Mouse (Mus musculus) effector memory CD4-positive, alpha-beta T cell, adult 5 months (primary cell): ENCODE results near the gene Zkscan17. TPM values are rescaled to one million over a fixed set of nuclear protein-coding genes. Genes with fewer than 3 reads are reported as not detected.

Experiments used
- polyA plus RNA-seq: library from polyadenylated mRNA; unstranded; fragments of 100-300 nt; shearing (Covaris generic); gene quantifications from one replicate; pipeline ENCODE4 v1.2.1, GENCODE M21; 2017

Gene Zkscan17
- polyA plus RNA-seq, result 17.6 TPM

DNA sequence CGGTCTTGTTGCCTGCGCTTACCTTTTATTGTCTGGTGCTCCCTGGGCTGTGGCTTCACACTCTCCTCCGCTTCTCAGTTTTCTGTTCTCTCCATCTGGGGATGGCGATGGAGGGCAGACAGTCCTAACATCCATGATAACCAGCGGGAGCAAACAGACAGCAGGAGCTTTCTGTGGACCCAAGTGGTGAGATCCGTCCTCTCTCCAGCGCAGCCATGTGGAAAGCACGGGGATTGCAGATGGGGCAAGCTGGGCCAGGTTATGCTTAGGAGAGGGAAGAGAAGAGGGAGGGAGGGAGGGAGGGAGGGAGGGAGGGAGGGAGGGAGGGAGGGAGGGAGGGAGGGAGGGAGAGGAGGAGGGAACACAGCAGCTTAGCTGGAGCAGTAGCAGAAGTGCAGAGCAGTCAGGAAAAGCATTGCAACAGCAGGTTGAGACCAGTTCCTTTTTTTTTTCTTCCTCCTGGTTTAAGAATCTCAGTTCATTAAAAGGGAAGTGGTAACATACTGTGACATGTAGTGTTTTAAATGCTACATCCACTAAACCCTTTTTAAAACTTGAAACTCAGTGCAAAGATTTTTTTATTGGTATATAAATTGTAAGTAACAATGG, at the start of gene Zkscan17:
Gene Zkscan17 (minus strand): TSS at position 280 of the 609 bp plus-strand sequence.

GRCm38 (mm10) chr11:59576135-59576534, 49.6 kb upstream of the Zkscan17 start, which contains the start of gene Olfr222:
TSS of gene Olfr222 (minus strand) at chr11:59576235.

GRCm38 (mm10) chr11:59541324-59541723, 14.8 kb upstream of the Zkscan17 start, which contains the start of gene Nlrp3:
TSS of gene Nlrp3 (plus strand) at chr11:59541568.

DNA sequence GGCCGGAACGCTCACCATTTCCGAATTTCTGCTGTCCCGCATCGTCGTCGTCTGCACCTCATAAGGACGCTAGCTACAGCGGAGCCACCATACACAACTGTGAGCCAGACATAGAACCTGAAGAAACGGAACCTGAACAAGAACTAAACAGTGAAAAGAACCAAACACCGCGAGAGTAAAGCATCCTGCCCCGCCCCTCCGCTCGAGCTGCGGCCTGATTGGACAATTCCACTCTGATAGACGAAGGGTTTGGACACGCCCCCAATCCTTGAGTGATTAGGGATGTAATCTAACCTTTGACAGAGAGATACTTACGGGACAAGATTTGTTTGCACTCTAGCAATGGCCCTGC, 54.2 kb downstream of the Zkscan17 start, which contains the start of gene Zfp867:
Gene Zfp867 (minus strand): TSS at position 149 of the 352 bp plus-strand sequence.

GRCm38 (mm10) chr11:59451086-59451485, 75.5 kb downstream of the Zkscan17 start, which contains the start of gene Snap47:
TSS of gene Snap47 (minus strand) at chr11:59451186.

DNA sequence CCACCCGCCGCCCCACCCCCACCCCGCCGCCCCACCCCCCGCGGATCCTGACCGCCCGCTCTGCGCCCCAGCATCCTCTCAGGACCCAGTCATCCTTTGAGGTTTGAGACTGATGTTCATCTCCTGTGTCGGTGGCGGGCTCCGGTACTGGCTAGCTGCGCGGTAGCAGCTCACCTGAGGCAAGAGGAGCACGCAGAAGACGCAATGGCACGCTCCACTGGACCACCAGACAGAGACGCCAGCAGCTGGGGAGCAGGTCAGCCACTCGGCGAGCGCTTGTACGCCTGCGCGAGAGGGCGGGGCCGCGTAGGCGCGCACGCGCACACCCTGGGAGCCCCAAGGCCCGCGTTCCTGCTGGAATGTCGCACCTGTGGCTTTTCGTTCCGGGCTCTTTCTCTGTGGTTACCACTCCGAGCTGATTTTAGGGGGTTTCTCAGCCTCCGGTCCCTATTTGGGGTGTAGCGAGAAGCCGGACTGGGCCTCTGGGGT, 76.8 kb downstream of the Zkscan17 start, which contains the start of gene Jmjd4:
Gene Jmjd4 (plus strand): TSS at position 305 of the 489 bp plus-strand sequence.

Other genes with a start within 250 kb of the Zkscan17 start
- not detected for gene Wnt3a, start 236.0 kb downstream of the Zkscan17 start, polyA plus RNA-seq
- gene Wnt9a, start 219.8 kb downstream of the Zkscan17 start, polyA plus RNA-seq, result not detected
- gene Prss38, start 151.1 kb downstream of the Zkscan17 start, polyA plus RNA-seq, result not detected
- 7.3 TPM for gene Jmjd4, start 76.7 kb downstream of the Zkscan17 start, polyA plus RNA-seq
- 27.7 TPM for gene Snap47, start 75.6 kb downstream of the Zkscan17 start, polyA plus RNA-seq
- gene Zfp867, start 54.3 kb downstream of the Zkscan17 start, polyA plus RNA-seq, result 1.7 TPM
- gene Nlrp3, start 14.8 kb upstream of the Zkscan17 start, polyA plus RNA-seq, result not detected
- not detected for gene Olfr222, start 49.5 kb upstream of the Zkscan17 start, polyA plus RNA-seq
- not detected for gene Olfr223, start 66.5 kb upstream of the Zkscan17 start, polyA plus RNA-seq
- gene Mprip, start 134.6 kb upstream of the Zkscan17 start, polyA plus RNA-seq, result 95.0 TPM